Mouse (Mus musculus) urinary bladder, postnatal 10 days (tissue): ENCODE measurements around the gene Polr2e.

Experiments
- DNase-seq: peaks from one replicate; pipeline ENCODE4 v3.0.0; 2022; ENCODE audit warnings: low spot score

Gene Polr2e

DNA sequence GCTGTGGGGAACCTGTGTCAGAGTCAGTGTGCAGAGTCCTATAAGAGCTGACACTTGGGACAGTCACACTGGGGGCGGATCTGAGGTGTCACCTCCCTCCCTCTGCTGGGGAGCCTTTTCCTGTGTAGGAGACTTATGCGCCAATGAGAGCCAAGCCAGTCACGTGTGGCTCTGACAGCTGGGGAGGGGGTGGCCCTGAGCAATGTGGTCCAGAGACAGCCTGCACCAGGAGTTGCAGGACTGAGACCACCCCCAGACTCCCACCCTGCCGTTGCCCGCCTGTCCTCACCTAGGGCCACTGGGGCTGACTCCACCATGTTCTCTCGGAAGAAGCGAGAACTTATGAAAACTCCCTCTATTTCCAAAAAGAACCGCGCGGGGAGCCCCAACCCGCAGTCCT is 23.1 kb downstream of the Polr2e start, which contains the start of gene Arhgap45:
Gene Arhgap45, plus strand, starts transcription at position 143 of the 400 bp plus-strand sequence.
- DNase-seq, result no peak

DNA sequence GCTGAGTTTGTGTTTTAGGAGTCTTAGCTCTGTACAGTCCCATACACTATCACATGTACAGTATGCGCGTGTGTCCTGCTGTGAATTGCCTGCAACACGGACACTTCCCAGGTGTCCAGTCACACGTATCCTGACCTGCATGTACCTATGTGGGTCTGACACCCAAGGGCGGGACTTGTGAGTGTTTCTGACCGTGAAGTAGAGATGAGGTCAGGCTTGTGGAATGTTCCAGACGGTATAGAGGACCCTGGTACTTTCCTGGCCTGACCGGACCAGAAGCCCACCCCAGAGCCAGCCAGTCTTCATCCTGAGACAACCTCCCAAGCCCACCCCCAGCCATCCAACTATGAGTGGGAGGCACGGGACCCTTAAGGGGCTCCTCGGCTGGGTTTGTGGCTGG is 24.0 kb downstream of the Polr2e start:
- no peak for DNase-seq

GRCm38 (mm10) chr10:80014484-80015290 is 24.9 kb downstream of the Polr2e start:
- no peak for DNase-seq

DNA sequence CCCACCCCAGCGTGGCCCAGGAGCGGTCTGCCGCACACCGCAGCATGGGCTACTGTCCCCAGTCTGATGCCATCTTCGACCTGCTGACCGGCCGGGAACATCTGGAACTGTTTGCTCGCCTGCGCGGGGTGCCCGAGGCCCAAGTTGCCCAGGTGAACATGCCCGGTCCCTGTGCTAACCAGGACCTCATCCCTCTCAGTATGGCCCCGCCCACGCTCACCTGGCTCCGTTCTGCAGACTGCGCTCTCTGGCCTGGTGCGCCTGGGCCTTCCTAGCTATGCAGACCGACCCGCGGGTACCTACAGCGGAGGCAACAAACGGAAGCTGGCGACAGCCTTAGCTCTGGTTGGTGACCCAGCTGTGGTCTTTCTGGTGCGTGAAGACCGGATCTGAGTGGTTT is 26.0 kb downstream of the Polr2e start:
- no peak for DNase-seq

- no peak for DNase-seq
Observed at GRCm38 (mm10) chr10:80011740-80012139, 27.9 kb downstream of the Polr2e start.

DNA sequence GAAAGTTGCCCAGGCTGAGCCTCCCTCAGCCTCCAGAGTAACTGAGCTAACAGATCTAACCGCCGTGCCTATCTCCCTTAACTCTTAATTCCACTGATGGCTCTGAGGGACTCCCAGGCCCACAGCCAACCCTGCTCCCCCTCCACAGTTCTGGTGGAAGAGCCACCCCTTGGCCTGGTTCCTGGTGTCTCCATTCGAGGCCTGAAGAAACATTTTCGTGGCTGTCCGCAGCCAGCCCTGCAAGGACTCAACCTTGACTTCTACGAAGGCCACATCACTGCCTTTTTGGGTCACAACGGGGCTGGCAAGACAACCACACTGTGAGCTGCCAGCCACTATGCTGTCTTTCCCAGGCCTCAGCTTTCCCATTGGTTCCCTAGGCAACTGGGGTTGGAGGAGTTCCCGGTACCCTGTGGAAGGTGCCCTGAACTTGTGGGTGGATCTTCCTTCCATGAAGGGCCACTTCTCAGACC is 35.3 kb downstream of the Polr2e start:
- DNase-seq, result no peak

- DNase-seq, result no peak
Observed at GRCm38 (mm10) chr10:80003374-80004232, 36.0 kb downstream of the Polr2e start.

DNA sequence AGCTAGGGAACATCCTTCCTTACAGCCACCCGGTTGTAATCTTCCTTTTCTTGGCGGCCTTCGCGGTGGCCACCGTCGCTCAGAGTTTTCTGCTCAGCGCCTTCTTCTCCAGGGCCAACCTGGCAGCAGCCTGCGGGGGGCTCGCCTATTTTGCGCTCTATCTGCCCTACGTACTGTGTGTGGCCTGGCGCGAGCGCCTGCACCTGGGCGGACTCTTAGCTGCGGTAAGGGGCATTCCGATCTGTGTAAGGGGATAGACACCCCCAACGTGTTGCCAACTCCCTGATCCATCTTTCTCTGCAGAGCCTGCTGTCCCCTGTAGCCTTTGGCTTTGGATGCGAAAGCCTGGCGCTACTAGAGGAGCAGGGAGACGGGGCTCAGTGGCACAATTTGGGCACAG is 36.8 kb downstream of the Polr2e start:
- no peak for DNase-seq

DNA sequence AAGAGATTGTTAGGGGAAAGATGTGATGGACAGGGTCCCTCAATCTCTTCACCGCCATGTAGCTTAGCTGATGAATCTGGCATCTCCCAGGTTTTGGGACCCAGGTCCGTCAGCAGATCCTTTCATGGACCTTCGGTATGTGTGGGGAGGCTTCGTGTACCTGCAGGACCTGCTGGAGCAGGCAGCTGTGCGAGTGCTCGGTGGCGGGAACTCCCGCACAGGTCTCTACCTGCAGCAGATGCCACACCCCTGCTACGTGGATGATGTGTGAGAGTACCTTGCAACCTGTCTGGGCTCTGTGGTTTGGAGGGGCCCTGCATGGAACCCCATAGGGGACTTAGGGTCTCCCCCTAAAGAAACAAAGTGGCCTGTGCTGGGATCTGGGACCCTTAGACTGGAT is 37.6 kb downstream of the Polr2e start:
- DNase-seq, result no peak

DNA sequence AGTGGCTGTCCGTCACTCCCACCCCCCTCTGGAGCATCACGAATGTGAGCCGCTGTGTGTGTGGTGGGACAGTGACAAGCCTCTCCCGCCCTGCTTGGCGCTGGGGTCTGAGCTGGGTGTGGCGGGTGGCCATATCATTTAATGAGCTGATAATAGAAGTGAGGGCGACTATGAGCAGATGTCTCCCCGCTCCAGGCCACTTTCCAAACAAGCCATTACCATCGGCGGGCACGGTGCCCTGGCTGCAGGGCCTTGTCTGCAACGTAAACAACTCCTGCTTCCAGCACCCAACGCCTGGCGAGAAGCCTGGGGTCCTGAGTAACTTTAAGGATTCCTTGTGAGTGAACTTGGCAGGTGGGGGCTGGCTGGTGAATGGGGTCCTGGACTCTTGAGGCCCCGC is 41.8 kb downstream of the Polr2e start:
- no peak for DNase-seq

GRCm38 (mm10) chr10:79997034-79997760 is 42.4 kb downstream of the Polr2e start:
- DNase-seq, result no peak

- peak; percentile 95 for DNase-seq
Observed at GRCm38 (mm10) chr10:79996272-79997033, 43.1 kb downstream of the Polr2e start, which contains the start of gene Abca7. Gene Abca7, plus strand, starts transcription at chr10:79996494.

DNA sequence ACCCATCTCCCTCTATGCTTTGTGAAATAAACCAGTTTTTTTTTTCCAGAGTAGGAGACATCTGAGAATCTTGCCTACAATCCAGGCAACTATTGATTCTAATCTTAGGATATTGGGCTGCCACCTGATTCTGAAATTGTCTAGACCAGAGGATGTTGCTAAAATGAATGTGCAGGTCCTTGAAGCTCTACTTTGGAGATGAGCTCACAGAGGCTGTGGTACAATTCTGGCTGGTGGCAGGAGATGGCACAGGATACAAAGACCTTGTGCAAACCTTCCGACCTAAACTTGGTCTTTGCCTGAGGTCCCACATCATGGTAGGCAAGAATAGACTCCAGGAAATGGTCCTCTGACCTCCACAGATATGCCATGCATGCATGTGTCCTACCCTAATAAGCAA is 44.0 kb downstream of the Polr2e start:
- no peak for DNase-seq

DNA sequence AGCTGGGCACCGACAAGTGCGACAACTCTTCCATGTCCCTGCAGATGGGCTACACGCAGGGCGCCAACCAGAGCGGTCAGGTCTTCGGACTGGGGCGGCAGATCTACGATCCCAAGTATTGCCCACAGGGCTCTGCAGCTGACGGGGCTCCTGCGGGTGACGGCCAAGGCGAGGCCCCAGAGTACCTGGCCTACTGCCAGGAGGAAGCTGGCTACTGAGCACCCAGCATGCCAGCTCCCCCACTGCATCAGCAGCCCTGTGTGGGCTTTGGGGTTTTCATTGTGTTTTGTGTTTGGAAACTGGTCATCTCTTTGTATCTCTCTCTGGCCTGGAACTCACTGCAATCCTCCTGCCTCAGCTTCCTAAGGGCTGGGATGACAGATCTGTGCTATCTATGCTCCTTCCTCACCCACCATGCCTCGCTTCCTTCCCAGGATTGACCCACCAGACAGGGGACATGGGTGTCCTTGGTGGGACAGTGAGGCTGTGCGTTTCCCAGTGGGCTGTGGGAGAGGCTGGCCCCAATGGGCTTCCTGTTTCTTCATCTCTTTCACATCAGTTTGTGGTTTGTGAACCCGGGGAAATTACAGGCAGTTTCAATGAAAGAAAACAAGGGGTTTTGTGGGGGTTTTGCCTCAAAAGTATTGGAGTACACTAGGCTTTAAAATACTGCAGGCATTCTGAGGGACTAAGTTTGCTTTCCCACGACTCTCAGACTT is 45.0 kb downstream of the Polr2e start:
- no peak for DNase-seq

DNA sequence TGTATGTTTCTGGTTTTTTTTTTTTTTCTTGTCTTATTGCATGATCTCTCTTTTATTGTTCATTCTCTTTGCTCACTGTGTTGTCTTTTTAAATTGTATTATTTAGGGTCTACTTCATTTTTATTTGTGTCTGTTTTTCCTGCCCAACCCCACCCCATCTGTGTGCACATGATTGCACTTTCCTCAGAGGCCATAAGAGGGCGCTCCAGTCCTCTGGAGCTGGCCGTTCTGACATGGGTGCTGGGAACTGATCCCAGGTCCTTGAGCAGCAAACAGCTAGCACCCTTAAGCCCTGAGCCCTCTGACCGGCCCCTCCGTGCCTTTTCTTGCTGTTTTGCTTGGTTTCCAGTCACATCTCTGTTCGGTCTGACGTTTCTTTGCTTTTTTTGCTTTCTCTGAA is 48.0 kb downstream of the Polr2e start:
- DNase-seq, result no peak

DNA sequence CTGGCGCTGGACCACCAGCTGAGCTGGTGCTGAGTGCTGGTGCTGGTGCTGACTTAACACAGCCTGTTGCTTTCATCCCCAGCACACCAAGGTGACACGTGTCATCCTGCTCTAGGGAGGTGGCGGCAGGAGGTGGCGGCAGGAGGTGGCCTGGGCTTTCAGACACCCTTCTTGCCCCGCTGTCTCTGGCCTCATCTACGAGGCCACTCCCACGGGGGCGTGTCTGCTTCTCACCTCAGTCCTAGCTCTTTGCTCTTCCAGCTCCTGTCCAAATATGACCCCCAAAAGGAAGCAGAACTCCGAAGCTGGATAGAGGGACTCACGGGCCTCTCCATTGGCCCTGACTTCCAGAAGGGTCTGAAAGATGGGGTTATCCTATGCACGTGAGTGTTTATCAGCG is 48.5 kb downstream of the Polr2e start:
- no peak for DNase-seq

GRCm38 (mm10) chr10:79989870-79990269 is 49.7 kb downstream of the Polr2e start:
- no peak for DNase-seq

DNA sequence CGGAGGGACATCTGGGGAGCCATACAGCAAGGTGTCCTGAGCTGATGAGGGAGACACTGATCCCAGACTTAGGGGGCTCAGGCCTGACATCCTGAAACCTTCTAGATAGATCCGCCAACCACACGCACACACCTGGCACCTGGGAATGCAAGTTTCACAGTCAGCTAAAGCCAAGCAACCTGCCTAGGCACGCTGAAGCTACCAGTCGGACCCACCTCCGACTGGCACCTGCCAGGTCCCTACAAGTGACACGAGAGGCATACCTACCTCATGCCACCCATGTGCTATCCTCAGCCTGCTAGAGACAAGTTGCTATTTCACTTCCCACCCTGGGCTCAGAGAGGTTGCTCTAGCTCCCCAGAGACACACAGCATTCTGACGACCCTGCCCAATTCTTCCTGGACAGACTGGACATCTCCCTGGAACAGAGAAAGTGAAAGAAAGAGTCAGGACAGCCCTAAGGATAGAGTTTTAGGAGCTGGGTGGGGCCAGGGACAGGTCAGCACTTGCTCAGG is 50.3 kb downstream of the Polr2e start:
- DNase-seq, result no peak

DNA sequence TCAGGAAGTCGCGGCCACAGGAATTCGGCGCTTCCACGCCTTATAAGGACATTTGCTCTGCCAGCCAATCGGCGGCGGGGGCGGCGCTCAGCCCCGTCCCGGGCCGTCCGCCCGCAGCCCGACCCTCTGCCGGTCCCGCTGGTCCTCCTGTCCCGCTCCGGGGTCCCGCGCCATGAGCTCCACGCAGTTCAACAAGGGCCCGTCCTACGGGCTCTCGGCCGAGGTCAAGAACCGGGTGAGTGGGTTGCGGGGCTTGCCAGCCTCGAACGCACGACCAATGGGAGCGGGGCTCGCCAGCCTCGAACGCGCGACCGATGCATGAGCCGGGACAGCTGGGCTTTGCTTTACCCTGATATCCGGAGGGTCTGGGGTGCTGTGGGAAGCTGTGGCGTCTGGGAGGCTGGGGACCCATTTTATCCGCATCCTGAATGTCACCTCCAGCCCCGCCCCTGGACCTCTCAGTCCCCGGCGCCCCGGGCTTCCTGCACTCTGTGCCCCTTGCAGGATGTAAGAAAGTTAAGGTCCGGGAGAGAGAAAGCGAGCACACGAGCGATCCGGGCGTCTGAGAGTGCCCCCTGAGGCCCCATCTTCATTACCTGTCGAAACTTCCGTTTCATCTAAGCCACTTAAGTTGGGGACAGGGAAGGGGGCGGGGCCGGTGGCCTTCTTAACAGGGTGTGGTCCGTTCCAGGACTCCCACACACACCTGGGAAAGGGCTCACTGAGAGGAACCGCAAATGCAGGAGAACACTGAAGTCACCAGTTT is 50.9 kb downstream of the Polr2e start, which contains the start of gene Cnn2:
Gene Cnn2, plus strand, starts transcription at position 79 of the 766 bp plus-strand sequence.
- DNase-seq, result no peak
